Mouse (Mus musculus): ENCODE results near the gene Itprid1. TPM values are rescaled to one million over a fixed set of nuclear protein-coding genes. Genes with fewer than 3 reads are reported as not detected.

Itprid1 gene
- under 1 TPM in 1 of 2 experiments, not detected in 1; 0.01 TPM for polyA plus RNA-seq (2012; fragmentation: generic; extraction: Trizol)

DNA sequence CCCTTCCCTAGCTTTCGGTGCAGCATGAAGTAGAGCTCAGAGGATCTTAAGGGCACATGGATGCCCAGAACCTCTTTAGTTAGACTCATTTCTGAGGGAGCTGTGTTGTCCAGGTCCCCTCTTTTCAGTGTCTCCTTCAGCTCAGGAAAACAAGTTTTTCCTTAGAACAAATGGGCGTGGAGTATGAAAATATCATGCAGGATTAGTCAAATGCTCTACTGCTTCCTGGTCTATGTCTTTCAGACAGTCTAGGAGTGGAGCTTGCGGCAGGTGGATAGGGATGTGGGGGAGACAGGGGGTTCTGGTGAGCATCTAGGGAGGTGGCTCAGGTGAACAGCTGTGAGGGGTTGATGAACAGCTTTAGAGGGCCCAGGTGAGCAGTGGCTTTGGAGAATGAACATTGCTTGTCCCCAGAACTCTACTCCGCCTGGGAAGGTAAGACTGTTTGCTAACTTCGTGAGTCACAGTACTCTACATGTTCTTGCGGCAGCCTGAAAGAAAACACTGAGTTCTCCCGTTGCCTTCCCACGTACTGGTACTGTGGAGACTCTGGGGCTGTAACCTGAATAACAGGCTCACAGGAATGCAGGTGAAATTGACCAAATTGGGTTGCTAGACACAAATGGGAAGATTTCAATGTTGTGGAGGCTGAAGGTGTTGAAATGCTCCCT is at the start of gene Itprid1:
TSS of gene Itprid1 (plus strand) at position 246 of the 671 bp plus-strand sequence.

GRCm38 (mm10) chr6:56017291-56017994 is 180.7 kb downstream of the Itprid1 start, which contains the start of gene Ppp1r17:
Ppp1r17 (plus strand) TSS chr6:56017497.

Other genes starting within 250 kb of the Itprid1 start
- not detected for gene Neurod6, start 155.6 kb upstream of the Itprid1 start, polyA plus RNA-seq (2012; fragmentation: generic; extraction: Trizol)
- gene Ppp1r17, start 180.6 kb downstream of the Itprid1 start, polyA plus RNA-seq (2012; fragmentation: generic; extraction: Trizol), result not detected

Data from C3H10T1/2 (cell line).